Mouse (Mus musculus) left cerebral cortex, adult 6 months (tissue): ENCODE measurements around the gene Zwint. TPM values are rescaled to one million over a fixed set of nuclear protein-coding genes. Genes with fewer than 3 reads are reported as not detected.

Experiments
- long read RNA-seq, 2 experiments: library from polyadenylated mRNA; unstranded; transcript quantifications; one replicate each; pipeline ENCODE4 v2.0.0; 2019 to 2020
- polyA plus RNA-seq: library from polyadenylated mRNA; unstranded; fragments of <200 nt; fragmentation: Nextera tagmentation; gene quantifications from 2 replicates; pipeline ENCODE4 v1.2.3, GENCODE M21; 2021

The Zwint gene
- 690 and 877 TPM in 2 replicates for polyA plus RNA-seq
- long read RNA-seq, experiment 1, transcript Zwint-204 (8 exons, 1,138 nt) = minor isoform, 5 of 5,903 reads
- long read RNA-seq, experiment 1, transcript Zwint-201 (8 exons, 1,834 nt) = major isoform, 5,559 of 5,903 reads
- long read RNA-seq, experiment 1, partial matches to known transcripts = 133 of 5,903 reads
- long read RNA-seq, experiment 1, other reads (novel, unspliced or antisense) = 204 of 5,903 reads
- long read RNA-seq, experiment 2, transcript Zwint-201 (8 exons, 1,834 nt) = major isoform, 1,116 of 1,352 reads
- long read RNA-seq, experiment 2, partial matches to known transcripts = 183 of 1,352 reads
- long read RNA-seq, experiment 2, other reads (novel, unspliced or antisense) = 52 of 1,352 reads

DNA sequence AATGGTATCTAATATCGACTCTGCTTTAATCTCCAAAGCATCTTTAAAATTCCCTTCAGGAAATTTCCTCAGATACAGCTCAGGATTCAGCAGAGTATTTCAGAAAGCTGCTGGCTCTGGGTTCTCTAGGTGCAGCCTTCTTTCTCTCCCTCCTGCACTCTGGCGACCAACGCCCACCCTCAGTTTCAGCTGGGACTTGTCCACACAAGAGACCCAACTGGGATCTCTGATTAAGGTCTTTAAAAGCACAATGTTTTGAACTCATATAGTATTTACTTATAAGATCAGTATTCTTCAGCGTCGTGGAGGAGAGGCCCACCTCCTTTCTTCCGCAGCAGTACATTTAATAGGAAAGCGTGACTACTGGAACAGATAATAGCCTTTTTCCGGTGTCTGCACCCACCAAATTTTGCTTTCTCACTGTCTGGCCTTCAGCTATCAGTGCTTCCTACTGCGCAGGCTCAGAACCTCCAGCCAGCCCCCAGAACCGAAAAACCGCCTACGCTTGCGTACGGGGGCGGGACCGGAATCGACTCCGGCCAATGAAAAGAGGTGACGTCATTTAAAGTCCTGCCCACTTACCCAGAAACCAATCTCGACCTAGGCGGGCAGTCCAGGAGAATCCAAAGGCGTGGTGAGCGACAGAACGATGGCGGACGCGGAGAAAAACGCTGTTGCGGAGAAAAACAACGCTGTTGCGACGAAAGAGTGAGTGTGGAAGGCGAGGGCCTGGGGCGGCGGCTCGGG is at the start of gene Zwint:
Gene Zwint, plus strand, starts transcription at position 576 of the 747 bp plus-strand sequence.

